In genomic region chr9:111422567-111422966, GRCm38 (mm10) we compare ENCODE assay signal across 23 mouse cellular contexts. TPM values are rescaled to one million over a fixed set of nuclear protein-coding genes. Genes with fewer than 3 reads are reported as not detected.
DNase-seq lines count a peak whose midpoint lies in the region; ATAC-seq and TF ChIP-seq lines count a peak whose summit lies in the region.
"Had no signal": no experiment of that assay in that cellular context is flagged by ENCODE, and none has a peak within 500 bp of the region (broad histone marks: within the 10 kb centered on the region; RNA-seq: fewer than 3 reads in every experiment).

No protein-coding gene starts in this region.

- H3K27me3 ChIP-seq in kidney, postnatal 0 days (ENCODE audit: insufficient read depth, low read length) = no peaks in the 10 kb centered on the region
- H3K27me3 ChIP-seq in intestine, embryonic 16.5 days (replicated peaks; ENCODE audit: control insufficient read depth, insufficient read depth, low read length) = no peaks in the 10 kb centered on the region; the same call in 1 of the 2 replicates
- H3K27me3 ChIP-seq: embryonic facial prominence, embryonic 15.5 days; heart, embryonic 15.5 days; hindbrain, embryonic 15.5 days had no signal

- no peak overlapping the region for H3K4me3 ChIP-seq in kidney, postnatal 0 days (replicated peaks; ENCODE audit: low read depth, low read length)
- H3K4me3 ChIP-seq in intestine, embryonic 16.5 days (ENCODE audit: low read length) = no peak overlapping the region
- H3K4me3 ChIP-seq: embryonic facial prominence, embryonic 15.5 days; erythroblast, embryonic 14.5 days; forebrain, embryonic 10.5 days; heart, embryonic 15.5 days; hindbrain, embryonic 15.5 days had no signal

- no peaks in the 10 kb centered on the region for H3K36me3 ChIP-seq in kidney, postnatal 0 days (ENCODE audit: insufficient read depth, low read length)
- H3K36me3 ChIP-seq in intestine, embryonic 16.5 days (ENCODE audit: control insufficient read depth, insufficient read depth, low read length) = no peaks in the 10 kb centered on the region
- H3K36me3 ChIP-seq: embryonic facial prominence, embryonic 15.5 days; forebrain, embryonic 10.5 days; heart, embryonic 15.5 days; hindbrain, embryonic 15.5 days had no signal

- no peak overlapping the region for H3K27ac ChIP-seq in kidney, postnatal 0 days
- H3K27ac ChIP-seq in intestine, embryonic 16.5 days (ENCODE audit: low read length) = 0 out of 2 replicates have a peak overlapping the region, but pooled peaks have one; percentile 24
- H3K27ac ChIP-seq: embryonic facial prominence, embryonic 15.5 days; forebrain, embryonic 10.5 days; heart, embryonic 15.5 days; hindbrain, embryonic 15.5 days had no signal

- H3K4me2 ChIP-seq in kidney, postnatal 0 days (ENCODE audit: low read length) = no peak overlapping the region
- H3K4me2 ChIP-seq in intestine, embryonic 16.5 days (ENCODE audit: low read depth, low read length) = no peak overlapping the region
- H3K4me2 ChIP-seq: embryonic facial prominence, embryonic 15.5 days; heart, embryonic 11.5 days; heart, embryonic 15.5 days; hindbrain, embryonic 15.5 days had no signal

- no peaks in the 10 kb centered on the region for H3K4me1 ChIP-seq in kidney, postnatal 0 days (replicated peaks; ENCODE audit: insufficient read depth, low read length)
- H3K4me1 ChIP-seq in intestine, embryonic 16.5 days (ENCODE audit: control insufficient read depth, insufficient read depth, low read length) = peaks cover 3% of the 10 kb centered on the region; the same call in 1 of the 2 replicates
- H3K4me1 ChIP-seq: embryonic facial prominence, embryonic 15.5 days; heart, embryonic 15.5 days had no signal

- no peak for TF ChIP-seq CTCF in kidney, postnatal 0 days (IDR thresholded peaks at IDR 0.05; ENCODE audit: low read depth)

- intact Hi-C loops in left cerebral cortex, postnatal 14 days (cut with DNase I) = no loop called here

- H3K9ac ChIP-seq in kidney, postnatal 0 days (ENCODE audit: low read depth, low read length) = no peak overlapping the region
- H3K9ac ChIP-seq in intestine, embryonic 16.5 days (ENCODE audit: low read depth, low read length) = no peak overlapping the region
- H3K9ac ChIP-seq: embryonic facial prominence, embryonic 15.5 days; heart, embryonic 15.5 days; hindbrain, embryonic 15.5 days had no signal

- DNase-seq in kidney, postnatal 0 days (ENCODE audit: low spot score) = peak; percentile 42
- DNase-seq in kidney, postnatal 14 days = no peak
- DNase-seq in lung, postnatal 10 days = peak; percentile 8
- DNase-seq in lung, postnatal 25 days (ENCODE audit: low spot score) = no peak
- peak; percentile 8 for DNase-seq in R1 (ENCODE audit: low read depth, low spot score)
- DNase-seq in left cerebral cortex, postnatal 14 days (ENCODE audit: low spot score in 2 of 2) = no peak
- no peak for DNase-seq in adrenal gland, postnatal 10 days
- DNase-seq: adrenal gland, adult 2 months; adrenal gland, postnatal 36 days; cerebellum, adult 8-10 months; cerebellum, postnatal 14 days; embryo, embryonic 11 days; gastrocnemius, postnatal 36 days; heart, postnatal 36 days had no signal

- ATAC-seq in kidney, postnatal 0 days (replicated peaks; ENCODE audit: low FRiP score, low read depth) = no peak
- peak; percentile 62 for ATAC-seq in intestine, embryonic 16.5 days
- ATAC-seq: forebrain, embryonic 14.5 days had no signal

- WGBS in kidney, postnatal 0 days = 52% methylated on average over 5 of the region's 5 CpGs
- WGBS in intestine, embryonic 16.5 days = 46% methylated on average over 5 of the region's 5 CpGs

- no peaks in the 10 kb centered on the region for H3K9me3 ChIP-seq in kidney, postnatal 0 days (replicated peaks; ENCODE audit: low read length)
- H3K9me3 ChIP-seq in intestine, embryonic 16.5 days (ENCODE audit: control insufficient read depth, low read length) = no peaks in the 10 kb centered on the region
- H3K9me3 ChIP-seq: embryonic facial prominence, embryonic 15.5 days; forebrain, embryonic 10.5 days; heart, embryonic 15.5 days; hindbrain, embryonic 15.5 days had no signal

RNA-seq across cellular contexts. Expression of gene Dclk3, which starts 16.3 kb away (rescaled TPM):
- 8.6 and 9.0 TPM in 2 replicates for polyA plus RNA-seq in kidney, postnatal 0 days (2015; fragmentation: Nextera tagmentation; extraction: Ambion mirVana)
- polyA plus RNA-seq in intestine, embryonic 16.5 days (2015; fragmentation: Nextera tagmentation; extraction: Ambion mirVana) = 0.58 and 0.77 TPM in 2 replicates
- total RNA-seq in left cerebral cortex, postnatal 14 days (2021) = 10 to 100 TPM; 50.4 to 64.6 TPM
- 1 to 10 TPM; 1.3 to 1.7 TPM for total RNA-seq in adrenal gland, postnatal 10 days (2021)
- total RNA-seq: common myeloid progenitor, adult 5-6 weeks had no signal
- polyA plus RNA-seq: erythroblast, embryonic 14.5 days had no signal

Comparison
In these comparisons a context has a peak if more than half of its experiments do, and no peak if none do; other contexts are left out.
1. DNase-seq: peak in kidney, postnatal 0 days (single experiment), lung, postnatal 10 days (single experiment) and R1 (single experiment); none in kidney, postnatal 14 days (single experiment), lung, postnatal 25 days (single experiment), left cerebral cortex, postnatal 14 days (0 of 2) and adrenal gland, postnatal 10 days (single experiment).
2. RNA of gene Dclk3, which starts 16.3 kb away (total RNA-seq): 50.4 to 64.6 TPM in left cerebral cortex, postnatal 14 days; 1.3 to 1.7 TPM in adrenal gland, postnatal 10 days; every median in the first group is over 10 times any median in the second.